Mouse (Mus musculus): ENCODE results near the gene Tmem235.
"Not testable (repeated sequence)": the region's sequence is repeated elsewhere in the genome, so short reads cannot be mapped to it uniquely, and the experiment has no call there.

Gene Tmem235

GRCm38 (mm10) chr11:117832086-117832969, 28.2 kb upstream of the Tmem235 start:
- peak; percentile 97 for DNase-seq (ENCODE audit: low read depth)

DNA sequence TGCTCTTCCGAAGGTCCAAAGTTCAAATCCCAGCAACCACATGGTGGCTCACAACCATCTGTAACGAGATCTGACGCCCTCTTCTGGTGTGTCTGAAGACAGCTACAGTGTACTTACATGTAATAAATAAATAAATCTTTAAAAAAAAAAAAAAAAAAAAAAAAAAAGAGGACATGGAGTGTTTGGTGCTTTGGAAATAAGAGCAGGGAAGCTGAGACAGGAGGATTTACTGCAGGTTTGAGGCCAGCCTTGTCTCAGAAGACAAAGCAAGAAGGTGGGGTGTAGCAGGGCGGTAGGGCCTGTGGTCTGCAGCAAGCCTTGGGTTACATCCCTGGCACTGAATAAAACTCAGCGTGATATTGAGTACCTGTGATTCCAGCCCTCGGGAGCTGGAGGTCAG, 27.0 kb upstream of the Tmem235 start:
- not testable (repeated sequence) for DNase-seq (ENCODE audit: low read depth)

- DNase-seq (ENCODE audit: low read depth): no peak
Observed at GRCm38 (mm10) chr11:117834086-117834485, 26.5 kb upstream of the Tmem235 start.

DNA sequence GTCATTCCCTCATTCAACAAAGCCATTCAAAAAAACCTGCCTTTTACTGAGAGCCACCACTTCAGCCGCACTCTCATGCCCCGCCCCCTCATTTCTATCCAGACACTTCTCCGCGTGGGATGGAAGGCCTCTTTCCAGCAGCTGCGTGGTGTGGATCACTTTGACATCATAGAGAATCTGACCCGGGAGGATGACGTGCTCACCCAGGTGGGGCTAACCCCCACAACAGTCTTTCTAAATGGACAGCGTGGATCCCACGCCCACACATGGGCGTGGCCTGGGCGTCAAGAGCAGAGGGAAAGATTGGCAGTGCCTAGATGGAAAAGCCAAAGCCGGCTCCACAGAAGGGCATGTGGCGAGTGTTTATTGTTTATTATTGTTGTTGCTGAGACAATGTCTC, 24.2 kb upstream of the Tmem235 start:
- DNase-seq (ENCODE audit: low read depth): no peak

- no peak for DNase-seq (ENCODE audit: low read depth)
Observed at GRCm38 (mm10) chr11:117838572-117838971, 22.0 kb upstream of the Tmem235 start.

DNA sequence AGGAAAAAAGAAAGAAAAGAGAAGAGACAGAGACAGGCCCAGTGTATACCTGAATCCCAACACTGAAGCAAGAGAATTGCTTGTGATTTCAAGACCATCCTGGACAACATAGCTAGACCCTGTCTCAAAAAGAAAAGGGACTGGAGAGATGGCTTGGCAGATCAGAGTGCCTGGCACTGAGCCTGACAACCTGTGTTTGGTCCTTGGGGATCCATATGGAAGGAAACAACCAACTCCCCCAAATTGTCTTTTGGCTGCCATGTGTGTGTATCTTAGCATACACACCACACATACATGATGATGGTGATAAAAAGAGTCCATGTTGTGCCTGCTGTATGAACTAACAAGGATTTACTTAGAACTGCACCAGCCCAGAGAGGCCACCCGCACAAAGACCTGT, 21.5 kb upstream of the Tmem235 start:
- DNase-seq (ENCODE audit: low read depth): no peak

DNA sequence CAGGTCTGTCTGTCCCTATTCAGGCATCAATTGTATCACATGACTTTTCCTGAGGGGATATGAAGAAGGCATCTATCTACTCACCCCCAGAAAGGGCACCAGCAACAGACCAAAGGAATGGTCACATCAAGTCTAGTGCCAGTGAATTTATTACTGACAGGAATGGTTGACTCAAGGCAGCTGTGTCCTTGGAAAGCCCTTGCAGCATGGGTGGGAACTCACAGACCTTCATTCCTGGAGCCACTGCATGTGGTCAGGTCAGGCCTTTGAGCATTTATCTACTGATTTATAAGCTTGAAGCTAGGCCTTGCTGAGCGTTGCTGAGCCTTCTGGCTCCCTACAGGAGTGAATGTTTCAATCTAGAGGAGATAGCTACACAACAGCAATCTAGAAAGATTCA, 19.6 kb upstream of the Tmem235 start:
- no peak for DNase-seq (ENCODE audit: low read depth)

DNA sequence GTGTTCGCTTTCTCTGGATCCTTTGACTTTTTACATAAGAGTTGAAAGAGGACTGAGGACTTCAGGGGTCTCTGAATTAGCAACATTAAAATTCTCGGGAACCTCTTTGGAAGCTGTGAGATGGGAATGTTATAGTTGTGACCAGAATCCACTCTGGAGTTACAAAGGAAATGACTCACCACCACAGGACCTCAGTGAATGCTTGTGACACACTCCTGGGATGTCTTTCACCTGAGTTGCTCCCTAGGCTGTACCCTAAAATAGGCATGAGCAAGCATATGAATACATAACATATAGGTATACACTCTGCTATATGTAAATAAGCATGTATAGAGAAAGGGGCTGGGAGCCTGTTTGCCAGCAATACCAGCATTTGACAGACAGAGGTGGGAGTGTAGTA, 17.1 kb upstream of the Tmem235 start:
- no peak for DNase-seq (ENCODE audit: low read depth)

DNA sequence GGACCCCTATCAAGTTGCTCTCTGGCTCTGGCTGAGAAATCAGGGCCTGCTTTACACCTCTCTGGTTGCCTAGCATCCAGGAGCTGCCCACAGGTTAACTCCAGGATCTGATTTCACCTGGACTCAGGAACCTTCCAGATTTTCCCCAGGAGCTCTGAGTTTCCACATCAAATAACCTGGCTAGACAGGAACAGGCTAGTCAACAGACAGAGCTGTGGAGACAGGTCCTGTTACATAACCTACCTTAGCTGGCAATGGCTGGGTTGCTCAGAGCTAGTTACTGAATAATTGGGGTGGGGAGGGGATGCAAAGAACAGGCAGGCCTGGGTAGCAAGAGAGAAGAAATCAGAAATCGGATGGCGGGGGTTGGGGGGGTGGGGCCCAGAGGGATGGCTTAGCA, 15.6 kb upstream of the Tmem235 start:
- no peak for DNase-seq (ENCODE audit: low read depth)

- no peak for DNase-seq (ENCODE audit: low read depth)
Observed at GRCm38 (mm10) chr11:117845651-117846050, 14.9 kb upstream of the Tmem235 start.

DNA sequence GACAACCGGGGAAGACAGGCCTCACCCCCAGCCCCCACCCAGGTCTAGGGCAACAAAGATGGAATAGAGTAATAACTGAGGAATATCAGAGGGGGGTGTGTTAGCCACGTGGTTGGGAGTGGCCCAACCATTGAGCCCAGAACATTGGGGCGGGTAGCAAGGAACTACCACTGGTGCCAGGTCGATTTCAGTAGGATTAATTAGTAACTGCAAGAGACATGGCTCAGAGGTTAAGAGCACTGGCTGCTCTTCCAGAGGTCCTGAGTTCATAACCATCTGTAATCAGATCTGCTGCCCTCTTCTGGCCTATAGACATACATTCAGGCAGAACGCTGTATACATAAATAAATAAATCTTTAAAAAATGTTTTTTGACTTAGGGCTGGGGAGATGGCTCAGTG, 13.9 kb upstream of the Tmem235 start:
- no peak for DNase-seq (ENCODE audit: low read depth)

GRCm38 (mm10) chr11:117847593-117848215, 12.8 kb upstream of the Tmem235 start:
- DNase-seq (ENCODE audit: low read depth): no peak

DNA sequence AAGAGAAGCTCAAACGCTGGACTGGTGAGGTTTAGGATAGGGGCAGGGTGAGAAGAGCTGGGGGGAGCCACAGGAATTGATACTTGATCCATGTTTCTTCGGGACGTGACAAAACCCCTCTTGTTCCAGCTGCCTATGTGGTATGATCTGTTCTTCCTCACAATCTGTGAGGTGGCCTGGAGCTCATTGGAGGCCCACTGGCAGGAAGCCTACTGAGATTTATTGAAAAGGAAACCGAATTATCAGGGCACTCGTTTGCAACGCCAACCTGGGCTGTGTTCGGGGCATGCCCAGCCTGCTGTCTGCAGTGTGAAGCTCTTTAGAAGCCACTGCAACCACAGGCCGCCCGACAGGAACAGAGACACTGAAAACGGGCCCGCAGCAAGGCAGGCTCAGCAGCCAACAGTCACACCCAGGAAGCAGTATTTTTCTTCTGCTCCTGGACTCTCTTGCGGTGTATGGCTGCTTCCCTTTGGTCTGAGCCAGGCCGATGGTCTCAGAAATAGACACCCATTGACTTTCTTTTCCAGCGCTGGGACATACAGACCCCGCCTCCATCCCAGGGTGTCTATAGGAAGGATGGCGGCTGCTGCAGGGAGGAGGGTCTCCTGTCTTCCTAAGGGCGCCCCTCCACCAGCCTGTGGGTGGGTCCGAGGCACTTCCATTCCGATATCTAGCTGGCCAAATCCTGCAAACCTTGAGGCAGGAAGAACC, 12.1 kb upstream of the Tmem235 start:
- peak; percentile 80 for DNase-seq (ENCODE audit: low read depth)

GRCm38 (mm10) chr11:117848985-117849671, 11.4 kb upstream of the Tmem235 start, which contains the start of gene Birc5:
Gene Birc5 (plus strand): TSS chr11:117849251.
- DNase-seq (ENCODE audit: low read depth): peak; percentile 98

DNA sequence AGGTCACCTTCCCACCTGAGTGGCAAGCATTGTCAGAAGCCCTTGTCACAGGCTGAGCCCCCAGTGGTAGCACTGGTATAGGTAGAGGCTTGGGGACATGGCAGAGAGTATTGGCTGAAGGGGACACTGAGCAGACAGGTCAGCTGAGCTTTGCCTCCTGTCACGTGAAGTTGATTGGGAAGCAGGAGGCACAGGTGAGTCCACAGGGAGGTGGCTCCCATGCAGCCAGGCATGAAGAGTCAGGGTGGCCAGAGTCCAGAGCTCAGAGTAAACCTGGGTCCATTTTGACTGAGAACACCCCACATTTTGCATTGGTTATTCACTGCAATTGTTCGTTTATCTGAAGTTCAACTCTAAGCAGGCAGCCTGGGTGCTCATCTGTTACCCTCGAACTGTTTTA, 7.7 kb upstream of the Tmem235 start:
- no peak for DNase-seq (ENCODE audit: low read depth)

- no peak for DNase-seq (ENCODE audit: low read depth)
Observed at GRCm38 (mm10) chr11:117854241-117854640, 6.3 kb upstream of the Tmem235 start.

- DNase-seq (ENCODE audit: low read depth): no peak
Observed at GRCm38 (mm10) chr11:117855360-117855759, 5.2 kb upstream of the Tmem235 start.

DNA sequence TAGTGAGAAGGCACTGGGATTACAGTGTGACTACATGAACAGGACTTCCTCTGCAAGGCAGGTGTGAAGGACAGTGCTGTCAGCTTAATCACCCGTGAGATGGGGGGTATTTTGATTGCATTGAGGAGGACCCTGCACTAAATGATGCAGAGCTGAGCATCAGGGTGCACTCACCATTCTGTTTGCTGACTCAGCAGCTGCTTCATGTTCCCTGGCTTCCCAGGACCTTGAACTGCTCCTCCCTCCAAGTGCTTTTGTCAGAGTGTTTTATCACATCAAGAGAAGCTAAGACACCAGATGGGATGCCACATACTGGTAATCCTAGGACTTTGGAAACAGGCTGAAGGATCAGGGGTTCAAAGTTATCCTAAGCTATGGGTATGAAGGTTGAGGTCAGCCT, 4.6 kb upstream of the Tmem235 start:
- no peak for DNase-seq (ENCODE audit: low read depth)

DNA sequence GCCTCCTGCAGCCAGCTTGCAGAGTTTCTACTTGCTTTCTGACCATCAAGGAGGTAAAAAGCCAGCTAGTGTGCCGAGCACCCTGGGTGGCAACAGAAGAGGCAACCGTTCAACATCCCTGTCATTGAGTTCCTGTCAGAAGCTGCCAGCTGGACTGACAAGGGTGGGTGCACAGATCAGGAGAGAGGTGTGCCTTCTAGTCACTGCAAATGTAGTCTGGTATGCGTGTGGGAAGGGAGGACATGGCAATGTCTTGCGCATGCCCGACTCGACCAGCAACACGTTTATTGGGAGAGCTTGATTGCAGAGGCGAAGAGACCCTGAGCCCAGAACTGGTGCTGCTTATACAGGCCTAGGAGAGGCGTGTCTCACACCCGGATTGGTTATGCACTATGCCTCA, 3.1 kb upstream of the Tmem235 start:
- DNase-seq (ENCODE audit: low read depth): no peak

- DNase-seq (ENCODE audit: low read depth): no peak
Observed at GRCm38 (mm10) chr11:117858392-117858791, 2.2 kb upstream of the Tmem235 start.

- no peak for DNase-seq (ENCODE audit: low read depth)
Observed at GRCm38 (mm10) chr11:117863174-117863856, 2.8 kb downstream of the Tmem235 start.

DNA sequence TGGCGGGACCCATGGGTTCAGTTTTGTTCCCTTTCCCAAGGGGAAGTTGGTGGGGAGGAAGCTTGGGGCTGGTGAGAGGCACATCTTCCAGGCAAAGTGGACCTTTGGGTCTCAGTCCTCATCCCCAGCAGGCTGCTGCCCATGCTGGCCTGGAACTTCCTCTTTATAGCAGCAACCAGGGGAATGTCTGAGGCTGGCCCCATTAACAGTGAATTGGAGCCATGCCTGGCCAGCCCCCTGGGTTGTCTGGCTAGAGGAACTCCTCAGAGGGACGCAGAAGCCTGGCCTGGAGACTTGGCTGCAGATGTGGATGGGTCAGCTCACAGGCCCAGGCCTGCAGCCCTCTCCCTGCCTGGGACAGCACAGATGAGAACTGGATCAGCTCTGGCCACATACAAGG, 4.3 kb downstream of the Tmem235 start:
- no peak for DNase-seq (ENCODE audit: low read depth)
